Mouse (Mus musculus) liver, postnatal 0 days (tissue): ENCODE results near the gene Npr2.

Experiments used
- CTCF ChIP-seq: sonication (generic); IDR thresholded peaks from 2 replicates; pipeline ENCODE4 v1.5.1; 2016; ENCODE audit warnings: antibody characterized with exemption, low read depth
- EP300 ChIP-seq: IDR thresholded peaks from 2 replicates; pipeline ENCODE4 v1.6.1; 2016; ENCODE audit warnings: antibody characterized with exemption, low read depth, mild to moderate bottlenecking

- no peak for TF ChIP-seq CTCF
- no peak for TF ChIP-seq EP300
Measured at GRCm38 (mm10) chr4:43700707-43701106, 69.0 kb downstream of the Npr2 start, which contains the start of gene Olfr70.
